Mouse (Mus musculus) monocyte, adult 5-6 weeks (primary cell): ENCODE data around the gene Trim66. TPM values are rescaled to one million over a fixed set of nuclear protein-coding genes. Genes with fewer than 3 reads are reported as not detected.

Experiments
- ATAC-seq: fragments of 153-309, 156-312 bp; replicated peaks from 2 replicates; pipeline ENCODE4 v1.8.0; 2017; ENCODE audit warnings: mild to moderate bottlenecking; ENCODE audit not compliant: low TSS enrichment, insufficient number of reproducible peaks, severe bottlenecking, poor library complexity, low FRiP score
- total RNA-seq: library from RNA; stranded (forward); fragments of 200-1000, 200-491, 200-594 nt; gene quantifications from 3 replicates; pipeline ENCODE4 v1.2.3, GENCODE M21; 2017

The Trim66 gene
- total RNA-seq = under 0.01 to 0.19 TPM in 2 of 3 replicates, not detected in the other

DNA sequence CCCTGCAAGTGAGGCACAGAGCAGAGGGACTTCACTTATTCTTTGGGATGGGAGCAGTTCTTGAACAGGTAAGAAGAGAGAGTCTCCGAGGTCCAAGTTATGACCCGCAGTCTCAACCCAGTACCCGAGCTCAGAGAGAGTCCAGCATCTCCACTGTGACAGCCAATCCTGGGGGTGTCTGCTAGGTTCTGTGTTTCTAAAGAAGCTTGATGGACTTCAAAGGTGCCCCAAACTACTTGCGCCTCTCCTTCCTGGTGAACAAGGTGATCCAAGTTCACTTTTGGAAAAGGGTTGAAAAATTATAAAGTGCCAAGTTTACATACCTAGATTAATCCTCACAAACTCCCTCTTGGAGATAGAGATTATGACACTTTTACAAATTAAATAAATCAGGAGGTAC is at the start of gene Trim66:
TSS of gene Trim66 (minus strand) at position 101 of the 400 bp plus-strand sequence.
- no peak for ATAC-seq

GRCm38 (mm10) chr7:109546726-109547125 is 38.8 kb upstream of the Trim66 start:
- ATAC-seq = no peak

DNA sequence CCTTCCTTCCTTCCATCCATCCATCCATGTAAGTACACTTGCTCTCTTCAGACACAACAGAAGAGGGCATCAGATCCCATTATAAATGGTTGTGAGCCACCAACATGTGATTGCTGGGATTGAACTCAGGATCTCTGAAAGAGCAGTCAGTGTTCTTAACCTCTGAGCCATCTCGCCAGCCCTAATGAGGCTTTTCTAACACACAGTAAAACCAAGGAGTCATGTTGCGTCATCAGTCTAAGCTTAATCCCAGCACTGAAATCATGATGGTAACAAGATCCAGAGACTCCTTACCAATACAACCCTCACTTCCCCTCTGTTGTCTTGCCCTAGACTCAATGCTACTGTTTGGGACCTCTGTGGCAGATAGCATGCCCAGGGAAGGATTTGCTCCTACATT is 38.3 kb upstream of the Trim66 start:
- no peak for ATAC-seq

GRCm38 (mm10) chr7:109545255-109545993 is 37.5 kb upstream of the Trim66 start:
- no peak for ATAC-seq

DNA sequence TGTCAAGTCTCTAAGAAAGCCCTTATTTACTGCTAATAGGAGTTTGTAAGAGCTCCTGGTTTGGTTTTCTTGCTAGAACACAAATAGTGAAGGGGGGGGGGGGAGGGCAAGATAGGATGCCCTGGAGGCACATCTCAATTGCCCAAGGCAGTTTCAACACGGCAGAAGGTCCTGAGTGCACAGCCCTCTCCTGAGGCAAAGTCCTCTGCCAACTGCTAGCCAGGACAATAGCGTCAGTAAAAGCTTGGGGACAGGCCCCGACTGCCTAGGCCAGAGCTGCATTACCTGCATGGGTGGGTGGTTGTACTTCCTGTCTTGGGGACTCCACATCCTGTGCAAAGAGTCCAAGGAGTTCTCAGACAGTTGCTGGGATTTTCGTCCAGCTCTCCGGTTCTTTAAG is 36.9 kb upstream of the Trim66 start:
- ATAC-seq = no peak

GRCm38 (mm10) chr7:109542364-109542628 is 34.4 kb upstream of the Trim66 start:
- no peak for ATAC-seq

- no peak for ATAC-seq
These were observed 33.9 kb upstream of the Trim66 start for GRCm38 (mm10) chr7:109541609-109542363.

DNA sequence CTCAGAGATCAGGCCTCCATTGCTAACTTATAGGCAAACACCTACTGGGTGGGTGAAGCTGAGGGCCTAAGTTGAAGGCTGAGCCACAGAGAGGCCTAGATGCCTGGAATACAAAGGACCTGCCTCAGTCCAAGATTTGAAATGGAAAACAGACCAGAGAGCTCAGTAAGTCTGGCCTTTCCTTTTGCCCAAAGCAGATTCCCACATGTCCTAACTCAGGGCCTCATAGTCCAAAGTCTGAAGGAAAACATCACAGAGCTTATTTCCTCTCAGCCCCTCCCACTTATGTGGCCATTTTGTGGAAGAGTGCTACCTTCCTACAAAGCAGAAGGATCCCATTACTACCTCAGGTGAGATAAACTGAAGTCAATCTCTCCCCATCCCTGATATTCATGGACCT is 33.0 kb upstream of the Trim66 start:
- no peak for ATAC-seq

GRCm38 (mm10) chr7:109536451-109536946 is 28.6 kb upstream of the Trim66 start:
- no peak for ATAC-seq

DNA sequence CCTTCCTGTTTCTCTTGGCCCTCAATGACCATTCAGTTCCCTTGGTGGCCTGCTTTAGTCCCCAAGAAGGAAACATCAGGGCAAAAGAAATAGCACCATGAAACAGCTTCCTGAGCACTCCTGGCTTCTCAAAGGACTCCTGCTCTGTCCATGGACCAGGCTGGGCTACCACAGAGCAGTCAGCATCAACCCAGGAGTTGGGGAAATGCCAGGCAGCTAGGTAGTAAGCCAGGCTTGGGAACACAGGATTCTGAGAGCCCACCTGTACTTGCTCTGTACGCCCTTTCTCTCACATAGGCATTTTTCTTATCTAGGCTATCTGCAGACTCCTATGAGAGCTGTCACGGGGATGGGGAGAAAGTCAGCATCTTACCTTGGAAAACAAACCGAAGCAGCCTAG is 27.0 kb upstream of the Trim66 start:
- ATAC-seq = no peak

DNA sequence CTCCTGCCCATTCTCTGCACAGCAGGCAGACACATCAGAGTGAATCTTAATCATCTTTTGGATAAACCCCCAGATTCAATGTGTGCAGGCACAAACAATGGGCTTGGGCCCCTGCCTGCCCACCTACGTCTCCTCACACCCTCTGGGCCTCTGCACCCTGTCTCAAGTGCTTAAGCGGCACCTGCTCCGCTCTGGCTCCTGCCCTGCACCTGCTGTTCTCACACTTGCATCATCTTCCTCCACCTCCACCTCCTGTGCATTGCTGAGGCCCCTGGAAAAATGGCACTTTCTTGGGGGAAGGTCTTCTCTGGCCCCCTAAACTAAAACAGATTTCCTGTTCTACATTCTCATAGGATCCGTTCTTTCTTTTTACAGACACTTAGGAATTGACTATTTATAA is 26.0 kb upstream of the Trim66 start:
- no peak for ATAC-seq

DNA sequence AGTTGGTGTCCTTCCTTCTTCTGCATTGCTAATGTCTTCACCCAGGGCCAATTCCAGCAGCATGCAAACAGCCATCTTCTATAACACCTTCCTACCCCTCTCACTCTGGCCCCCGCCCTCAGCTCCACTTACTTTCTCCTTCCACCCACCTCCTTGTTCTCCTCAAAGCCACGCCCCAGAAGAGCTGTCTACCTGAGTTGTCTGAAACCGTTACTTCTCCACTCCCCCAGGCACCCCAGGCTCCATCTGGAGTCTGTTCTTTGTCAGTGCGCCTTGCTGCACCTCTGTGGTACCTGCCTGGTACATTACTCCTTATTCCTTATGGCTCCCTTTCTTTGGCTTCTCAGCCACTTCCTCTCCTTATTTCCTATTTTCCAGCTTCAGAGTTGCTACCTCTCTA is 25.2 kb upstream of the Trim66 start:
- ATAC-seq = no peak

GRCm38 (mm10) chr7:109532691-109533090 is 24.8 kb upstream of the Trim66 start:
- ATAC-seq = no peak

DNA sequence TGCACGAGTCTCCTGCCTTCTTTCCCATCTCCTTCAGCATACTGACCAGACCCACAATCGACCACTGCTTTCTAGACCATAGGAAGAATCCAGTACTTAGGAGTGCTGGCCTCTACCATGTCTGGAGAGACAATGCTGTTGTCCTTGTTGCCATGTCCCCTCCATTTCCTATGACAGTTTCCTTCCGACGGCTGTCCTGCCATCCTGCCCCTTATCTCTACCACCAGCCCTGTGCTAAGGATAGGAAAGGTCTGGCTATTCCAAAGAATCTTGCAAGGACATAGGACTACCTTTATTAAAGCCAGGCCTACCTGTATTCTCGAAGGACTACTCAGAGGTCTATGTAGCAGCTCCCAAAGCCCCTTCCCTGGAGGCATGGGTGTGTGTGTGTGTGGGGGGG is 23.6 kb upstream of the Trim66 start:
- ATAC-seq = no peak

DNA sequence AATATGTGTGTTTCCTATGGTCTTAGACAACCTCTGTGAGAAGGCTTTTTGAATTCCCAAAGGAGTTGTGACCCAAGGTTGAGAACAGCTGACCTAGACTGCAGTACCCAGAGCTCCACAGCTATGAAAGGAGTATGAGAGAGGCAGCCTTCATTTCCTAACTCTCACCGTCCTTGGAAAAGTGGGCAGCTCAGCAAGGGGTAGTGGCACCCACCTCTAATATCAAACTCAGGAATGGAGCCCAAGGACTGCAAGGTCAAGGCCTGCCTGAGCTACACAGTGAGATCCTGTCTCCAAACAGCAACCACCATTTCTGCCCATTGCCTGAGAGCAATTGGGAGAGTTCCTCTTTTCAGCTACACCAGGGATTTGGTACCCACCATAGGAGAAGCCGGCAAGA is 21.8 kb upstream of the Trim66 start:
- ATAC-seq = no peak

- ATAC-seq = no peak
These were observed 20.4 kb upstream of the Trim66 start for GRCm38 (mm10) chr7:109528356-109528755.

GRCm38 (mm10) chr7:109527536-109527935 is 19.6 kb upstream of the Trim66 start:
- ATAC-seq = no peak

DNA sequence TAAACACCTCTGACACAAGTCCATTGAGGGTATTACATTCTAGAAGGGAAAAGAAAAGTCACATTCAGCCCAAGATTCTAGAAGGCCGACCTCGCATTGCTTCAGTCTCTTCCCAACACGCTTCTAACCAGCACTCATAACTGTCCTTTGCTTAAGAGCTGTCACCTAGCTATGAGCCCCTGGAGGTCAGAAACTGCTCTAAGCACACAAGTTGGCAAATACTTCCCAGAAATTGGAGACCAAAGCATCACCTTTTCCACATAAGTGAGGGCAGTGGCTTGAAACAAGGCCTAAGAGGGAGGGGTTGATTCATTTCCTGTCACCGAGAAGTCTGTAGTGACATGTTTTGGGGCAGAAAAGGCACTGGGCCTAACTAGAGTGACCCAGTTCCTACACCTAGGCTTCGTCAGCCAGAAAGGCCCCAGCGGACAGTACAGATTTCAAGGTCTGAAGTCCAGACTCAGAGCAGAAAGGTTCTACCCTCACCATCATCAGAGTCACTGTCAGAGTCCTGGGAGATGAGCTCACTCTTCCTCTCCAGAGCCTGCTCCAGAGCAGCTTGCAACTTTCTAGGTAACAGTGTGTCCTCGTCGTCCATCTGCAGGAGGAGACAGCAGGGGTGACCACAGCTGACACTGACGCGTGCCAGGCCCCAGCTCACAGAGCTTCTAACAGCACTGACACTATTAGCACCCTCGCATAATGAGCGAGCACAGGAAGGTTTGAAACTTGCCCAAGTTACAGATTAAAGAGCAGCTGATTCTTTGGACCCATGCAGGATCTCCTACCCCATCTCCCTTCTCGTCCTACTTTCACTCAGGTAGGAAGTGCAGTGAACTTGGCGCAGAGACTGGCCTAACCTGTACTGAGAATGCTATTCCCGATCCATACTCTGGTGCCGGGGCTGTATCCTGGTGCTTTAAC is 18.1 kb upstream of the Trim66 start:
- no peak for ATAC-seq

GRCm38 (mm10) chr7:109524763-109525162 is 16.8 kb upstream of the Trim66 start:
- no peak for ATAC-seq
